Mouse (Mus musculus): ENCODE results near the gene F2r.

DNA sequence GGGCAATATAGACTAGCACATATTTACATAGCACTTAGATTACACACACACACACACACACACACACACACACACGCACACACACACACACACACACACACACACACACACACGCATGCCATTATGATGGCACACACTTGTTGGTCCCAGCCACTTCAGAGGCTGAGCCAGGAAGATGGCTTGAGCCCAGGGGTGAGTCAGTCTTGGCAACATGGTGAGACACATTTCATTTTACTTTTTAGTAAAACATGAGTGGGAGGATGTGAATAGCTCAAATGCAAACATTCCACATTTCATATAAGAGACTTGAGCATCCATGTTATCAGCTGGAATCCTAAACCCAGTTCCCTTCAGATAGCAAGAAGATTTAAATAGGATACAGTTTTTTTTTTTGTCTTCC, 15.1 kb upstream of the F2r start:
- TF ChIP-seq CTCF (IDR thresholded peaks at IDR 0.05; ENCODE audit: low read depth) (no peak), EP300 (optimal IDR thresholded peaks at IDR 0.05) (no peak)
